Mouse (Mus musculus): ENCODE results near the gene Wdr38. TPM values are rescaled to one million over a fixed set of nuclear protein-coding genes. Genes with fewer than 3 reads are reported as not detected.
"Not testable (repeated sequence)": the region's sequence is repeated elsewhere in the genome, so short reads cannot be mapped to it uniquely, and the experiment has no call there.

Wdr38 gene
- polyA plus RNA-seq, 1 experiment from 2014 or later: 1.4 TPM

- not testable (repeated sequence) for H3K4me3 ChIP-seq (ENCODE audit: low read length); ATAC-seq (ENCODE audit: low FRiP score, low TSS enrichment); H3K4me2 ChIP-seq (replicated peaks; ENCODE audit: low read depth, low read length); H3K27ac ChIP-seq (ENCODE audit: low read depth, low read length); H3K27me3 ChIP-seq (ENCODE audit: control insufficient read depth, insufficient read depth, low read length); H3K9ac ChIP-seq (ENCODE audit: low read depth, low read length); H3K9me3 ChIP-seq (ENCODE audit: control insufficient read depth, low read length)
- H3K36me3 ChIP-seq (ENCODE audit: control insufficient read depth, insufficient read depth, low read length): peaks cover 29% of the 10 kb centered on the region
- 95% methylated on average over 4 of the region's 5 CpGs for WGBS
- H3K4me1 ChIP-seq (ENCODE audit: control insufficient read depth, insufficient read depth, low read length): peaks cover 17% of the 10 kb centered on the region
These were observed 12.9 kb downstream of the Wdr38 start for GRCm38 (mm10) chr2:39010144-39010543.

- Histone ChIP-seq H3K4me3 (ENCODE audit: low read length) (no peak overlapping the region), H3K36me3 (ENCODE audit: control insufficient read depth, insufficient read depth, low read length) (peaks cover 40% of the 10 kb centered on the region), H3K27ac (ENCODE audit: low read depth, low read length) (no peak overlapping the region), H3K9ac (ENCODE audit: low read depth, low read length) (no peak overlapping the region), H3K4me2 (replicated peaks; ENCODE audit: low read depth, low read length) (no peak overlapping the region), H3K9me3 (ENCODE audit: control insufficient read depth, low read length) (no peaks in the 10 kb centered on the region), H3K4me1 (ENCODE audit: control insufficient read depth, insufficient read depth, low read length) (peaks cover 13% of the 10 kb centered on the region), H3K27me3 (ENCODE audit: control insufficient read depth, insufficient read depth, low read length) (no peaks in the 10 kb centered on the region)
- ATAC-seq (ENCODE audit: low FRiP score, low TSS enrichment): no peak
These were observed 14.0 kb downstream of the Wdr38 start for GRCm38 (mm10) chr2:39011264-39011663.

- peaks cover 47% of the 10 kb centered on the region for H3K36me3 ChIP-seq (ENCODE audit: control insufficient read depth, insufficient read depth, low read length)
- H3K4me2 ChIP-seq (replicated peaks; ENCODE audit: low read depth, low read length): no peak overlapping the region
These were observed 14.7 kb downstream of the Wdr38 start for GRCm38 (mm10) chr2:39011971-39012370.

GRCm38 (mm10) chr2:39012768-39013279 lies 15.5 kb downstream of the Wdr38 start:
- H3K27ac ChIP-seq (ENCODE audit: low read depth, low read length): no peak overlapping the region
- no peaks in the 10 kb centered on the region for H3K27me3 ChIP-seq (ENCODE audit: control insufficient read depth, insufficient read depth, low read length)
- peaks cover 56% of the 10 kb centered on the region for H3K36me3 ChIP-seq (ENCODE audit: control insufficient read depth, insufficient read depth, low read length)
- ATAC-seq (ENCODE audit: low FRiP score, low TSS enrichment): no peak
- peaks cover 7% of the 10 kb centered on the region for H3K4me1 ChIP-seq (ENCODE audit: control insufficient read depth, insufficient read depth, low read length)
- whole genome bisulfite sequencing: 85% methylated on average over 7 of the region's 7 CpGs
- H3K4me2 ChIP-seq (replicated peaks; ENCODE audit: low read depth, low read length): no peak overlapping the region
- H3K9ac ChIP-seq (ENCODE audit: low read depth, low read length): no peak overlapping the region
- no peak overlapping the region for H3K4me3 ChIP-seq (ENCODE audit: low read length)
- H3K9me3 ChIP-seq (ENCODE audit: control insufficient read depth, low read length): no peaks in the 10 kb centered on the region

More at GRCm38 (mm10) chr2:39011971-39012370, 14.7 kb downstream of the Wdr38 start:
- Histone ChIP-seq H3K9ac (ENCODE audit: low read depth, low read length) (no peak overlapping the region), H3K4me1 (ENCODE audit: control insufficient read depth, insufficient read depth, low read length) (peaks cover 11% of the 10 kb centered on the region), H3K27me3 (ENCODE audit: control insufficient read depth, insufficient read depth, low read length) (no peaks in the 10 kb centered on the region), H3K27ac (ENCODE audit: low read depth, low read length) (no peak overlapping the region), H3K9me3 (ENCODE audit: control insufficient read depth, low read length) (no peaks in the 10 kb centered on the region), H3K4me3 (ENCODE audit: low read length) (no peak overlapping the region)
- 91% methylated on average over 3 of the region's 3 CpGs for WGBS
- ATAC-seq (ENCODE audit: low FRiP score, low TSS enrichment): no peak

GRCm38 (mm10) chr2:39016581-39016980 lies 19.3 kb downstream of the Wdr38 start:
- WGBS: 81% methylated on average over 3 of the region's 3 CpGs
- Histone ChIP-seq H3K4me2 (replicated peaks; ENCODE audit: low read depth, low read length) (no peak overlapping the region), H3K4me3 (ENCODE audit: low read length) (no peak overlapping the region), H3K9ac (ENCODE audit: low read depth, low read length) (no peak overlapping the region), H3K9me3 (ENCODE audit: control insufficient read depth, low read length) (no peaks in the 10 kb centered on the region), H3K4me1 (ENCODE audit: control insufficient read depth, insufficient read depth, low read length) (no peaks in the 10 kb centered on the region), H3K27me3 (ENCODE audit: control insufficient read depth, insufficient read depth, low read length) (no peaks in the 10 kb centered on the region), H3K27ac (ENCODE audit: low read depth, low read length) (no peak overlapping the region), H3K36me3 (ENCODE audit: control insufficient read depth, insufficient read depth, low read length) (peaks cover 84% of the 10 kb centered on the region)
- no peak for ATAC-seq (ENCODE audit: low FRiP score, low TSS enrichment)

- Histone ChIP-seq H3K4me1 (ENCODE audit: control insufficient read depth, insufficient read depth, low read length) (no peaks in the 10 kb centered on the region), H3K9me3 (ENCODE audit: control insufficient read depth, low read length) (no peaks in the 10 kb centered on the region), H3K27me3 (ENCODE audit: control insufficient read depth, insufficient read depth, low read length) (no peaks in the 10 kb centered on the region), H3K4me3 (ENCODE audit: low read length) (no peak overlapping the region), H3K4me2 (replicated peaks; ENCODE audit: low read depth, low read length) (no peak overlapping the region), H3K27ac (ENCODE audit: low read depth, low read length) (no peak overlapping the region), H3K9ac (ENCODE audit: low read depth, low read length) (no peak overlapping the region), H3K36me3 (ENCODE audit: control insufficient read depth, insufficient read depth, low read length) (peaks cover 84% of the 10 kb centered on the region)
- 73% methylated on average over 1 of the region's 1 CpGs for WGBS
- ATAC-seq (ENCODE audit: low FRiP score, low TSS enrichment): no peak
These were observed 22.7 kb downstream of the Wdr38 start for GRCm38 (mm10) chr2:39020004-39020403.

- no peak overlapping the region for H3K27ac ChIP-seq (ENCODE audit: low read depth, low read length)
- no peaks in the 10 kb centered on the region for H3K9me3 ChIP-seq (ENCODE audit: control insufficient read depth, low read length)
- WGBS: 98% methylated on average over 1 of the region's 1 CpGs
- no peak overlapping the region for H3K4me2 ChIP-seq (replicated peaks; ENCODE audit: low read depth, low read length)
- no peaks in the 10 kb centered on the region for H3K4me1 ChIP-seq (ENCODE audit: control insufficient read depth, insufficient read depth, low read length)
- peaks cover 63% of the 10 kb centered on the region for H3K36me3 ChIP-seq (ENCODE audit: control insufficient read depth, insufficient read depth, low read length)
- no peak overlapping the region for H3K9ac ChIP-seq (ENCODE audit: low read depth, low read length)
- H3K4me3 ChIP-seq (ENCODE audit: low read length): no peak overlapping the region
- no peaks in the 10 kb centered on the region for H3K27me3 ChIP-seq (ENCODE audit: control insufficient read depth, insufficient read depth, low read length)
- ATAC-seq (ENCODE audit: low FRiP score, low TSS enrichment): no peak
These were observed 34.3 kb downstream of the Wdr38 start for GRCm38 (mm10) chr2:39031611-39032010.

GRCm38 (mm10) chr2:39040215-39040614 lies 42.9 kb downstream of the Wdr38 start:
- H3K36me3 ChIP-seq (ENCODE audit: control insufficient read depth, insufficient read depth, low read length): peaks cover 53% of the 10 kb centered on the region
- WGBS: 96% methylated on average over 1 of the region's 1 CpGs

GRCm38 (mm10) chr2:39048515-39048914 lies 51.2 kb downstream of the Wdr38 start:
- no peak for ATAC-seq (ENCODE audit: low FRiP score, low TSS enrichment)
- H3K36me3 ChIP-seq (ENCODE audit: control insufficient read depth, insufficient read depth, low read length): peaks cover 56% of the 10 kb centered on the region
- WGBS: 90% methylated on average over 1 of the region's 1 CpGs

More at GRCm38 (mm10) chr2:39040215-39040614, 42.9 kb downstream of the Wdr38 start:
- Histone ChIP-seq H3K4me2 (replicated peaks; ENCODE audit: low read depth, low read length) (no peak overlapping the region), H3K9me3 (ENCODE audit: control insufficient read depth, low read length) (no peaks in the 10 kb centered on the region), H3K4me1 (ENCODE audit: control insufficient read depth, insufficient read depth, low read length) (no peaks in the 10 kb centered on the region), H3K4me3 (ENCODE audit: low read length) (no peak overlapping the region), H3K27ac (ENCODE audit: low read depth, low read length) (no peak overlapping the region), H3K27me3 (ENCODE audit: control insufficient read depth, insufficient read depth, low read length) (no peaks in the 10 kb centered on the region), H3K9ac (ENCODE audit: low read depth, low read length) (no peak overlapping the region)
- ATAC-seq (ENCODE audit: low FRiP score, low TSS enrichment): no peak

More at GRCm38 (mm10) chr2:39048515-39048914, 51.2 kb downstream of the Wdr38 start:
- H3K9me3 ChIP-seq (ENCODE audit: control insufficient read depth, low read length): no peaks in the 10 kb centered on the region
- no peak overlapping the region for H3K9ac ChIP-seq (ENCODE audit: low read depth, low read length)
- H3K4me1 ChIP-seq (ENCODE audit: control insufficient read depth, insufficient read depth, low read length): no peaks in the 10 kb centered on the region
- H3K27ac ChIP-seq (ENCODE audit: low read depth, low read length): no peak overlapping the region
- H3K27me3 ChIP-seq (ENCODE audit: control insufficient read depth, insufficient read depth, low read length): no peaks in the 10 kb centered on the region
- H3K4me2 ChIP-seq (replicated peaks; ENCODE audit: low read depth, low read length): no peak overlapping the region
- H3K4me3 ChIP-seq (ENCODE audit: low read length): no peak overlapping the region
